Mouse (Mus musculus): ENCODE results near the gene Casd1.

GRCm38 (mm10) chr6:4557678-4558077, 43.0 kb upstream of the Casd1 start:
- TF ChIP-seq CTCF (IDR thresholded peaks at IDR 0.05; ENCODE audit: borderline replicate concordance, control insufficient read depth, extremely low read depth, insufficient read depth, low read length, poor library complexity), result no peak
- no peak for TF ChIP-seq POLR2A (IDR thresholded peaks at IDR 0.05; ENCODE audit: control insufficient read depth, extremely low read depth, insufficient read depth, low read length, poor library complexity)
